Mouse (Mus musculus): ENCODE results near the gene Slc6a1.
A peak's percentile ranks its signal among the peaks of the same experiment; 100 is the strongest.
"Not testable (repeated sequence)": the region's sequence is repeated elsewhere in the genome, so short reads cannot be mapped to it uniquely, and the experiment has no call there.

Slc6a1 gene

DNA sequence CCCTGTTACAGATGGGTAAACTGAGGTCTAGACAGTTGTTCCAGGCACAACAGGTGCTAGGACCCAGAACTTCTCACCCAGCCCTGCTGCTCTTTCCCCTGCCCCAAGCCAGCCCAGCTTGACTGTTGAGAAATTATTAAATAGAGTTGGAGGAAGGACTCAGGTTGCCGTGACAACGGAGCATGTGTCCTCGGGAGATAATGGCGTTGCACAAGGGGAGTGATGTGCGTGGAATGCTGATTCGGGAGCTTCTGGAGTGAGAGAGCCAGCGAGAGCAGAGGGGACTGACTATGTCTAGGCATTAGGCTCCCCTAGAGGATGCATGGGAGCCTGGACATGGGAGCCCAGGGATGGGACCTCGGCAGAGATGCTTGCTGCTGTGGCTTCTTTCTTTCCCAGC lies 7.7 kb downstream of the Slc6a1 start:
- peak; percentile 47 for DNase-seq (ENCODE audit: low read depth, low spot score)

DNA sequence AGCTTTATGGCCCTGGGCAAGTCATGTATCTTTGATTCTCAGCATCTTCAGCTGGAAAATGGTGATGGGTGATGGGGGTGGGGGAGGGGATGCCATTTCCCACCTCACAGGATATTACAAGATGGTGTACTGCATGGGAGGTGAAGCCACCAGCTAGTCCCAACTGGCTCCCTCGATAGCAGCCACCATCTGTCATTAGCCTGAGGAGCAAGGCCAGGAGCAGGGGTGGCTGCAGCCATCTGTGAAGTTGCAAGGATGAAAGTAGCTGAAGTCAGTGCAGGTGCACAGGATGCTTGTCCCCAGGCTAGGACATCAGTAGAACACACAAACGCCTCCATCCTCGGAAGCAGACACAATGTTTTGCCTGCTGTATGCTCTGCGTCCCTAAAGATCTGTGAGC lies 8.5 kb downstream of the Slc6a1 start:
- DNase-seq (ENCODE audit: low read depth, low spot score): no peak

DNA sequence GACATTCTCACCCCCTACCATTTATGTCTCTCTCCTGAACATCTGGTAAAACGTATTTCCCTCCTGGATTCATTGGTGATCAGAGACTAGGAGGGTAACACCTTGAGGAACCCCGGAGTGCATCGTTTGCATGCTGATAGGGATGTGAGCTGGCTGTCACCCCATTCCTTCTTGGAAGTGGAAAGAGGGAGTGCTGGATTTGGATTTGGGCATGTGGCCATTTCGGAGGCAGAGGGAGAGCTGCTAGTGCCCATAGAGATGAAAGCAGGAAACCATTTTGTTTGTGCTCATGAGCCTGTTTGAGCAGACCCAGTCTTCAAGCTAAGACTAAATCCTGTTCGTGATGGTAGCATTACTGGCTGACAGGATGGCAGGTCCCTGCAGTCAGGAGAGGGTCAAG lies 9.0 kb downstream of the Slc6a1 start:
- DNase-seq (ENCODE audit: low read depth, low spot score): no peak

DNA sequence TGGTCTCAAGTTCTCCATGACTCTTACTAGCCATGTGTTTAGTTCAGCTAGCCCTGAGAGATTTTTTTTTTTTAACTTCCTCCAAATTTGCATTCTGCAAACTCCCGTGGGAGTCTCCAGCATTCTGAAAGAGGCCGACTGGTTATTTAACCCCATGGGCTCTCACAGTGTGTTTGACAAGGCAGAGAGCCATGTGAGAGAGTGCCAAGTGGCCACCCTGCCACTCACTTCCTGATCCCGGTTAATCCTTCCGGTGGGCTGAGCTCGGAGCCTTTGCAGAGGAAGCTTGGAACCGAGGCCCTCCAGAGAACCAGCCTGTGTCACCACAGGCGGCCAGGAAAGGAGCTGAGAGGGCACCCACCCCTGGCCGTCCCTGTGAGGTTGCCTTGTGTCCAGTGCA lies 11.1 kb downstream of the Slc6a1 start:
- DNase-seq (ENCODE audit: low read depth, low spot score): no peak

DNA sequence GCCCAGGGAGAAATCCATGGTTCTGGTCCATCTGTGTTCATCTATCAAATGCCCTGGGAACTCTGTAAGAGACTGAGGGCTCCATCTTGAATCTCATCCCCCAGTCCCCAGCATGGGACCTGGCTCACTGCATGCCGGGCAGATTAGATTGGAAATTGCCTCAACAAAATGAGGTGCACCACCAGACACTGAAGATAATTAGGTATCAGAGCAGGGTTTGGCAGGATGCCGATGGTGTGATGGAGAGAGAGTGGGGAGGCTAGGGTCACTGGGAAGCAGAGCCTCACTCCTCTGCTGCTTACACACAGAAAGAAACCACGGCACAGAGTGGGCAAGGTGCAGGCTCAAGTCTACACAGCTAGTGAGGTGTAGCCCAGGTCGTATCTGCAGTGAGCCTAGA lies 12.7 kb downstream of the Slc6a1 start:
- no peak for DNase-seq (ENCODE audit: low read depth, low spot score)

DNA sequence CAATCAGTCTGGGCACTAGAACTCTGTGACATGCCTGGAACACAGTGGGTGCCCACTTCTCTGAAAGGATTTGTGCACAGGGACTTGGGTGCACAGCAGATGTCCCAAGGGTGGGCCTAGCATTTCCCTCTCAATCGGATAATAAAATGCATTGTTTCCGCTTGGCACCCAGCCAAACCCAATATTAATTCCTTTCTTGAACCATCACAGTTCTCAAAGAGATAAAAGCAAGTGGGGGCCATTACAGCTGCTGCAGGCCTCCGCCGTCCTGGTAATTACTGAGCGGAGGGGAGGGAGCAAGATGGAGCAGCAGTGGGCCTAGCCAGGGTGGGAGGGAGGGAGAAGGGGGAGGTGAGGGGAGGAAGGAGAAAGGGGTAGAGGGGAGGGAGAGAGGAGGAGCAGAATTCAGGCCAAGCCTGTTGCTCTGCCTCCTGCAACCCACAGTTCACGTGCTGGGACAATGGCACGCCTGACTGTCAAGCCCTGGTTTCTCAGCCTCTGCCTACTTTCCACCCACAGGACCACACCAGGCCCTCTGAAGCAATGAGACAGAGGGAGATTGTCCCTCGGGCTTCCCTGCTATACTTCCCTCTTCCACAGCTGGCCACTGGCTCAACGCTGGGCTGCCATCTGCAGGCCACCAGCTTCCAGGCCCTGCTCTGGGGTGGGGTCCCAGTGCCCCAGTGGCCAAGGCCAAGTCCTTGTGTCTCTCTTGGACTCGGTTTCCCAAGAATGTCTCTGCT lies 15.0 kb downstream of the Slc6a1 start:
- DNase-seq (ENCODE audit: low read depth, low spot score): no peak

DNA sequence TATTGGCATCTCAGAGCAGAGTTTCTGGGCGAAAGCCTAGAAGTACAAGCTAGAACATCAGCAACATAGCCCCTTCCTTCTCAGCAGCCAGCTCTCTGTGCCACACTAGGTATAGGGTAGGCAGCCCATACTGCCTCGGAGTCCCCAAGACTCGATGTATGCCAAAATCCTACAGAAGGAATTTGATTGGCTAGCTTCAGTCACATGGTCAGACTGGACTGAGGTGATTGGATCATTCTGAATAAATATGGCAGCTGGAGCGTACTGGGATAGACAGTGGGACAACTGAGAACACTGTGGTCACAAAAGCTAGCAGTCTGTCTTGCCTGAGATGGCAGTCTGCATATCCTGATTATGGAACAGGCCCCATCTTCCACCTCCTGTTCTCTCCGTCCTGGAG lies 17.3 kb downstream of the Slc6a1 start:
- DNase-seq (ENCODE audit: low read depth, low spot score): no peak

DNA sequence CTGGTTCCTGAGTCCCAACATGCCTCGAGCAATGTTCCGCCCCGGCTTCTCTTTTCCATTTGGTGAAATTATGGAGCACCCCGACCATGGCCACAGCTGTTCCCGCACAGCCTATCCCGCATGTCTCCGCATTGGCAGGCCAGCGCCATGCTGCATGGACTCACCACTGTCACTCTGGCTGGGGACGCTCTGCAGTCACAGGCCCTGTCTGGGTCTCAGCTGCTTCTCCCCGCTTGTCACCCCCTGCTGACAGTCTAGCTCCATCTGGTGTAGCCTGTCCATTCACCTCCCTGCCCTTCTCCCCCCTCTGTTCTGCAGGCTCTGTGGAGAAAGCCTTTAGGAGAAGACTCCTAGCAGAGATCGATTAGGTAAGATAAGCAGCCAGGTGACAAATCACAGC lies 18.3 kb downstream of the Slc6a1 start:
- no peak for DNase-seq (ENCODE audit: low read depth, low spot score)

DNA sequence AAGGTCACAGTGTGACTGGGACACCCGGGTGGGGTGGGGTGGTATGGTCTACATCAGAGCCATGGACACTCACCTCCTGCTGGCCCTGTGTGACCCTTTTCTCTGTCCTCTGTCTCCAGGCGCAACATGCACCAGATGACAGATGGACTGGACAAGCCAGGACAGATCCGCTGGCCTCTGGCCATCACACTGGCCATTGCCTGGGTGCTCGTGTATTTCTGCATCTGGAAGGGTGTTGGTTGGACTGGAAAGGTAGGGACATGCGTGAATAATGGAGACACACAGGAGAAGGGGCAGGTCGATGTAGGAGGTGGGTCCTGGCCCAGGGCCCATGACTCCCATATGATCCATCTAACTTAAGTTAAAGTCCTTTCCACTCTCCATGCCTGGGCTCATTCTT lies 22.2 kb downstream of the Slc6a1 start:
- DNase-seq (ENCODE audit: low read depth, low spot score): no peak

DNA sequence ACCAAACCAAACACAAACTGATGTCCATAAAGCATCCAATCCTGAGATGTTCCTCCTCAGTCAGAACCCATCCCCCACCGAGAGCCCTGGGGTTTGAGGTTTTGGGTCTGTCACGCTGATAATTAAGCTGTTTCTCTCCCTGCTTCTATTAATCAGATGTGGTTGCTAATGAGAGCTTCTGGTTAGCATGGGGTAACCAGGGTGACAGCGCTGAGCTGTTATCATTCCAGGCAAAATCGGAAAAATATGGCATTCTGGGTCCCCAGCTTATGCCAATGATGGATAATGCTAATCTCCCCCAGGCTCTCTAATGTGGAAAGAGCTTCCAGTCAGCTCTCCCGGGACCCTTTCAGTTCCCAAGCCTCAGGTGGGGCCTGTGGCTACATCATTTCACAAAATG lies 38.1 kb downstream of the Slc6a1 start:
- DNase-seq (ENCODE audit: low read depth, low spot score): no peak

DNA sequence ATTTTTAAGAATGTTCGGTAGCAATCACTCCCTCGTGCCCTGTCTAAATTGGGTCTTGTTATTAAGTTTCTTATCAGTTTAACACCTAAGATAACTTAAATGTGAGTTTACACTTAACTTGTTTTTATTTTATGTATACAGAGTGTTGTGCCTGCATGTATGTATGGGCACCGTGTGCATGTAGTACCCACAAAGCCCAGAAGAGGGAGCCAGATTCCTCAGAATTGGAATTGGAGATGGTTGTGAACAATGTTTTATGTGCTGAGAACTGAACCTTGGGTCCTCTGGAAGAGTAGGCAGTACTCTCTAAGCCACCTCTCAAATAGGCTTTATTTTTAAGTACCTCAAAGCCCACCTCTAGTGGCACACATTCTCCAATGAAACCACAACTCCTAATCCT lies 38.7 kb downstream of the Slc6a1 start:
- no peak for DNase-seq (ENCODE audit: low read depth, low spot score)

DNA sequence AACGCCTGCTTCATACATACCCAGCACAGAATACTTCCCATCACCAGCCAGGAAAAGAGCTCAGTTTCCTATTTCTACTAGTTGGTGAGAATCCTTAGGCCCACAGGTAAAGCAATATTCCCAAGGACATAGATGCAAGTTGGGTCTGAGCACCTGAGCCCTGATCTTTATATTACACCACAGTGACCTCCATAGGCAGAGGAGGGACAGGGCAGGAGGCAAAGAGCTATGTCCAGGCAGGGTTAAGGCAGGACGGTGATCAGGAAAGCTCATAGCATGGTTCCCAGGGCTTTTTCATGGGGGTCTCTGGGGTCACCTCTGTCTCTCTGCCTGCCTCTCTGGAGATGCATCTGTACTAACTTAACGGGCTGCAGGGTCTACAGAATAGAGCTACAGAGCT lies 40.5 kb downstream of the Slc6a1 start:
- no peak for DNase-seq (ENCODE audit: low read depth, low spot score)

DNA sequence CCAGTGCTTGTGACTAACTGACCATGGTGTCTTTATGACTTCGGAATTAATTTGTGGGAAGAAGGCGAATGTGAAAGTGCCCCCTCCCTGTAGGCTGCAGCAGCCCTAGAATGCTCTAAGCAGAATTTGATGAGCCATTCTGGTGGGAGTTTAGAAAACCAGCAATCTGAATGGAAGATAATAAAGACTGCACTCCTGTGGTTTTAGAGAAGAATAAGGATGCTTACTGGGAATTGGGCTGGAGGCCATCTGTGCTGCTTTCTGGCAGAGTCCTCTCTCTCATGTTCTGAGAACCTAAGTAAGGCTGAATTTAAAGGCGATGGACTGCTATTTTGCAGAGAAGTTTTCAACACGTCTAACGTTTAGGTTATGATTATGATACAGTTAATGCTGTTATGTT lies 42.4 kb downstream of the Slc6a1 start:
- no peak for DNase-seq (ENCODE audit: low read depth, low spot score)

DNA sequence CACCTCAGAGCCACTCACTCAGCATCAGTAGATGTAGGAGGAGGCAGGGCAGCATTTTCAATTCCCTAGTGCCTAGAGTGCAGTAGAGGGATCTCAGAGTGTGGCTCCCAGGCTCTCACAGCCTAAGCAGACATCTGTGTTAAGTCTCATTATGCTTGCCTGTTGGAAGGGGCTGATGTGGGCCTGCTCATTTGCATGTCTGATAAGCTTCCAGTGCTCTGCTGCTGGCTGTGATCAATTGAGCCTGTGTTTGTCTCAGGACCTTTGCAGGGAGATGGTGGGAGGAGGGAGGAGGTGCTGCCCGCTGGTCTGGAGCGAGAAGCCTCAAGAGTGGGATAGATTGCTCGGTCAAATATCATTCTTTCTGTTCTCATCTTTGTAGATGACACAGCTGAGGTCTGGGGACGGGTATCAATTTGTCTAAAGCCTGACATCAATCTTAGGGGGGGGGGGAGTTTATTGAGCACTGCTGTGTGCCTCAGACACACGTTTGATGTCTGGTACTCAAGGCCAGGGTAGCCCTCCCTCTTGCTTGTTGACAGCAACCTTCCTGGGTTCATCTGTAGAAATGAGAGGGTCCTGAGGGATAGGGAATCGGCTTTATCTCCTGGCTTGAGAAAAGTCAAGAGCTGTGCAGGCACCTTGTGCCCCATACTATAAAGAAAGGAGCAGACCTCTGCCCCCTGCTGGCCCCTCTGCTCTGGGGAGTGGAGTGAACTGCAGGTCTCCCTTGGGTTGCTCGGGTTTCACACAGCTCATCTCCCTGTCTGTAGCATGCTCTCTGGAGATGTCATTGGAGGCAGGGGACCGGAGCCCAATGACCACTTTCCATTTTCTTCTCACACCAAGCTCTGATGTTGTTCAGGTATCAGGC lies 47.4 kb downstream of the Slc6a1 start:
- DNase-seq (ENCODE audit: low read depth, low spot score): no peak

DNA sequence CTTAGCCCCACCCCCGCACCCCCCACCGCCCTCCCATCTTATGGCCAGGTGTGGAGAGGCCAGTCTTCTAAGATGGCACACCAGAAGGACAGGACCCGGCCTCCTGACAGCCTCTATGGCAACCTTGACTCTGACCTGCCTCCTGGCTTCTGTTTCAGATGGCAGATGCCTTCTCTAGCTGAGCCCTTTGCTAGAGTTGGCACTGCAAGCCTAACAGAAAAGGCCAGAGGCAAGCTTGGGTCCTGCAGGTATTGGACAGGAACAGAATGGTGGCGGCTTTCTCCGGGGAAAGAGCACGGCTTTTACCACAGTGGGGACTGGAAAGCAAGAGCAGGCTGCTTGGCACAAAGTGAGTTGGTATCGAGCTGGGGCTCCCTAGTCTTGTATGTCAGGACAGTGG lies 49.5 kb downstream of the Slc6a1 start:
- DNase-seq (ENCODE audit: low read depth, low spot score): no peak

DNA sequence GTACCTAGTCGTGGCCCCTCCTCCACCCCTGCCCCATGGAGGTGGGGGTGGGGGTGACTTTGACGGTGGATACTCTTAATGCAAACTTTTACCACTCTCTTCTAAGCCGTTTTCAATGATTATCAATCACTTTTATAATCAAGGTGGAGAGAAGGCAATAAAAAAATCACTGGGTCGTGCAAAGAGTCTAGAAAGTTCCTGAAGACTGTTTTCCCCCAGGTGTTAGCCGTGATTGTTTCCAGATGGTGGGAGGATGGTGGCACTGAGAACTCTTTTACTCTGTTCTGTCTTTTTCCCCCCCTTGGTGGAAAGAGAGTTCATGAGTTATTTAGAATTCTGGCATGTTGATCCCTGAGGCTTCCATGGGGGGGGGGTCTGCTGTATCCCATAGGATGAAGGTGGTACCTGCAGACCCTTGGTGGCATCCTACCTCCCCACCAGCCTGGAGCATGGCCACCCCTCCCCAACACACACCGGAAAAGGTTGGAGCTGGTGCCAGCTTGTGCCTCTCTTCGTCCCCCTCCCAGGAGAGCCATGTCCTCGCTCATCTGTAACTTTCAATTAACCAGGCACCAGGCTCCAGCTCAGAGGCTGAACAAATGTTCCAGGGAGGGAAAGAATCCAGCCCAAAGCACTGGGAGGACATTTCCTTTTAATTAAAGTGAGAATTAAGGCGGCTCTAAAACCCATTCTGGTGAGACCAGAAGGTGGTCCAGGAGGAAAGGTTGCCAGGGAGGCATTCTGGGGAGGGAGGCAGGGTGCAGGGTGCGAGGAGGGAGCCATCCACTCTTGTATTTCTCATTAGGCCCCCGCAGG lies 53.9 kb downstream of the Slc6a1 start:
- no peak for DNase-seq (ENCODE audit: low read depth, low spot score)

DNA sequence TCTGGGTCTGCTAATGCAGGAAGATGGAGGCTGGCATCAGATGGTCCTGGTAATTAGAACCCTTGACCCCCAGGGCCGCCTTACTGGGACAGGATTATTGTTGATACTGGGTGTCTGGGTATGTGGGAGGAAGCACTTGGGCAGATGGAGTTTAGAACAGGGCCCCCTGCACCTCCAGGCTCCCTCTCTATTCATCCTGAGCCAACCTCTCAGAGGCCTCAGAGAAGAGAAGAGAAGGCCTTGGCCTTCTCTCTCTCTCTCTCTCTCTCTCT lies 54.4 kb downstream of the Slc6a1 start:
- DNase-seq (ENCODE audit: low read depth, low spot score): no peak

DNA sequence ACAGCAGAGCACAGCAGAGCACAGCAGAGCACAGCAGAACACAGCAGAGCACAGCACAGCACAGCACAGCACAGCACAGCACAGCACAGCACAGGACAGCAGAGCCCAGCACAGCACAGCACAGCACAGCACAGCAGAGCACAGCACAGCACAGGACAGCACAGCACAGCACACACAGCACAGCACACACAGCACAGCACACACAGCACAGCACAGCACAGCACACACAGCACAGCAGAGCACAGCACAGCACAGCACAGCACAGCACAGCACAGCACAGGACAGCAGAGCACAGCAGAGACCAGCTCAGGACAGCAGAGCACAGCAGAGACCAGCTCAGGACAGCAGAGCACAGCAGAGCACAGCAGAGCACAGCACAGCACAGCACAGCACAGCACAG lies 58.9 kb downstream of the Slc6a1 start:
- DNase-seq (ENCODE audit: low read depth, low spot score): not testable (repeated sequence)

DNA sequence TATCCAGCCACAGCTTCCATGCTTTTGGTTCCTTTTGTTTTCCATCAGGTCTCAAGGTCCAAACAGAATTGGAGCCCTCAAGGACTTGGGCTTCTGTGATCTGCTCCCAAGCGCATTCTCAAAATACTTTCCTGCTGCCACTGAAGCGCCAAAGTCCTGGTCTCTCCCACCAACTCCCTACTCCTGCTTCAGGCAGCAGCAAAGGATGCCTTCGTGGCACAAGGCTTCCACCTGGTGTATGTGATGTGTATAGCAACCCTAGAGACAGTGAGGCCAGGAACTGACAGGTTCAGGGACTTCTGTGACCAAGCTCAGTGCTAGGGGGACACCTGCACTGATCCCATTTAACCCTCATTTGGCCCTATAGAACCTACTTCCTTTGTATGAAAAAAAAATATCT lies 61.3 kb downstream of the Slc6a1 start:
- no peak for DNase-seq (ENCODE audit: low read depth, low spot score)

DNA sequence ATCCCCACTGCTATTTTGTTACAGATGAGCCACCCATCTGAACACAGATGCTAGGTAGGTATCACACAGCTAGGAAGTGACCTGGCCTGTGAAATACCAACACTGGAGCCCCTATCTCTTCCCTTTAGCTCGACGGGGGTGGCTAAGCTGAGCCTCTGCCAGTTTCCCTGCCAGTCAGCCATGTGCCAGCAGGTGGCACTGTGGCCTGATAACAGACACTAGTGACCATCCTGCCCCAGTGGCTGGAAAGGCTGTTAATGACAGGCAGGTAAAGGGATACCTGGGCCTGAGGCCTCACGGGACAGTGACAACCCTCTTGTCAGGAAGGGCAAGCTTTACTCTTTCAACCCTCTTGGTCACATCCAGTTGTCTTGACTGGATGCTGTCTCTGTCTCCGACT lies 62.7 kb downstream of the Slc6a1 start:
- no peak for DNase-seq (ENCODE audit: low read depth, low spot score)

DNA sequence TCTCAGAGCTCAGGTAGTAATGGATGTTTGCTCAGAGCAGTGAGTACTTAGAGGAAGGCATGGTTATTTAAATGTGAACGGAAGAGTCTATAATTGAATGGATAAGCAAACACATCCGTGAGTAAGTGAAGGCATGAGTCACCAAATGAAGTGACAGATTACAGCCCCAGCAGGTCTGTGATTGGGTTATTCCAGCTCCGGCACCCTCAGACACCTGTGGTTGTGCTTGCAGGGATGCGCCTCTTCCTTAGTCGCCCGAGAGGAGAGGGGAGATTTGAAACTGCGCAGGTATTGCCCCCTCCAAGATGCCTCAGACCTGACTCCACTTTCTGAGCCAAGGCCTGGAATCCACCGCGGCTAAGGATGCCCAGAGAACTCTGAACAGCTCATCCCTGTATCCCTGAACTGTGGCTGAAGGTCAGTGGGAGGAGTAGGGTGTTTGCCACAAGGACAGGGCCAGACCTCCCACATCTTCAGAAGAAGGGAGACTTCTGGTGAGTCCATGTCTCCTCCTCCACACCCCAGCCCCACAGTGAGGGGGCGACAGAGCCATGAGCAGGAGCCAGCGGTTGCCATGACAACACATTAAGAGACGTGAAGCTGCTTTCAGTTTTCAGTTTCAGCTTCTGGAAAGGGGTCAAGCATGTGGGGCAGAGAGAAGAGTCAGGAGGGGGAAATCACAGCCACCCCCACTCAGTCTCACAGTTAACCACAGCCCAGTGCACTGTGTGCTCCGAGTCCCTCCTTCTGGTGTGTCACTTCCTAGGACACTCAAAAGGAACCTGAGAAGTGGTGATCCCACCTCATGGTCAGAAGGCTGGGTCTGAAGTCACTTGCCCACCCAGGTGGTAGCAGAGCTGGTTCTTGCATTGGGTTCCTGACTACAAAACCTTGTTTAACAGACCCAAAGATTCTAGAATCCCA lies 65.7 kb downstream of the Slc6a1 start:
- DNase-seq (ENCODE audit: low read depth, low spot score): no peak

DNA sequence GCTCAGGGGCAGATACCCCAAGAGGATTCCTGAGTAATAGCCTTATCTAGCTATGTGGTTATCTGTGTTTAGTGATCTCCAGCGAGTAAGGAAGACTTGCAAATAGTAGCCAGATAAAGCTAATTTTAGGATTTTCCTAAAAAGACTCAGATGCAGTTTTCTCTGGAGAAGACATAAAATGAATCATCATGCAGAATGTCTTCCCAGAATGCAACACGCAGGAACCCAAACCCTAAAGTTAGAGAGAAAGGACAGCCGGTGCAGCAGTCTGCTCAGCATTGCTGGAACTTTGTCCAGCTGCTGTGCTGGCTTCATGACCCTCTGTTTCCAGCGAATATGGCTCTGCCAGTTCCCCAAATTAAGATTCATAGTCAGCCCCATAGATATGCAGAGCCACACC lies 72.2 kb downstream of the Slc6a1 start:
- DNase-seq (ENCODE audit: low read depth, low spot score): no peak

Measured in embryo, embryonic 11.5 days (tissue).